Mouse (Mus musculus): ENCODE measurements around the gene Elac2. TPM values are rescaled to one million over a fixed set of nuclear protein-coding genes. Genes with fewer than 3 reads are reported as not detected.

The Elac2 gene
- polyA plus RNA-seq (2015; fragmentation: Nextera tagmentation; extraction: Ambion mirVana), result 30.6 and 32.2 TPM in 2 replicates

DNA sequence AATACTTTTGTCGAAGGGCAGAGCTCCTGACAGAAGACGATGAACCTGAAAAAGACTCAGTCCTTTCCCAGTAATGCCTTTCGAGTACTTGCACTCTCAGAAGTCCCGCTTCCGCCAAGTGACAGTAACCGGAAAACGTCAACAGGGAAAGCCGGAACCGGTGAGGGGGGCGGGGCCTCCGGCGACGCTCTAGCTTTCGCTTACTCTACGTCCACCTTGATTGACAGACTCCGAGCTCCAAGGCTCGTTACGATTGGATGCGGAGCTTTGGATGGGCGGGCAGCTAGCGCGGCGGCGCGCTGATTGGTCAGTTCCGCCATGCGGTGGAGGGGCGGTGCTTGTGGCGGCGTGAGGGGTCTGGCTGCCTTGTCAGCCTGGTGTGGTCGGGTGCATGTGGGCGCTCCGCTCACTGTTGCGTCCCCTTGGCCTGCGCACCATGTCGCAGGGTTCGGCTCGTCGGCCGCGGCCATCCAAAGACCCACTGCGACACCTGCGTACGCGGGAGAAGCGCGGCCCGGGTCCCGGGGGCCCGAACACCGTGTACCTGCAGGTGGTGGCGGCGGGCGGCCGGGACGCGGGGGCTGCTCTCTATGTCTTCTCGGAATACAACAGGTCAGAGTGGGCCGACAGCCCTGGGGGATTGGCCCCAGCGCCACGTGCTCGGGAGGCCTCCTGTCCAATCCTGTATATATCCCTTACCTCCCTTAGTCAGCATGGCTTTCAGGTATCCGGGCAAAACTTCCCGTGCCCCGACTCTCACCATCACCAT, at the start of gene Elac2:
Gene Elac2, plus strand, starts transcription at position 319 of the 769 bp plus-strand sequence.
- peak within 1 kb of the TSS; percentile 92 for H3K4me3 ChIP-seq (replicated peaks)
- ATAC-seq (ENCODE audit: low FRiP score), result peak; percentile 100
- peaks cover 19% of the 10 kb centered on the region for H3K4me1 ChIP-seq
- peaks cover 29% of the 10 kb centered on the region for H3K36me3 ChIP-seq
- peaks cover 13% of the 10 kb centered on the region for H3K27me3 ChIP-seq (replicated peaks)
- no peaks in the 10 kb centered on the region for H3K9me3 ChIP-seq (replicated peaks)
- peak within 1 kb of the TSS; percentile 68 for H3K27ac ChIP-seq (replicated peaks)
- peak within 1 kb of the TSS; percentile 88 for H3K4me2 ChIP-seq
- peak within 1 kb of the TSS; percentile 88 for H3K9ac ChIP-seq (replicated peaks)
- WGBS, result under 1% methylated on average over 65 of the region's 65 CpGs

DNA sequence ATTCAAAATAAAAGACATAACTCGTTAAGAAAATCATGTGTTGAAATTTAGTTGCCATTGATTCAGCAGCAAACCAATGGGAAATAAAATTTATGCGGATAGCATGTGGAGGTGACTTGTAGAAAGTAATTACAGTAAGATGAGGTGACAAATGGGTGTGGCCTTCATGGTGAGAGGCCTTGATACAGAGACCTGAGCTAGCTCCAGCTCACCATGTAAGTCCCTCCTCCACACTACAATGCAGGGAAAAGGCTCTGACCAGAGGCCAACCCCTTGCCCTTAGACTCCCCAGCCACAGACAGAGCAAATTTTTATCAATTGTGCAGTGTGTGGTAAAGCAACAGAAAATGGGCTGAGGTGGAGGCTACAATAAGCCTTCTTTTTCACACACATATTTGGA, 49.7 kb upstream of the Elac2 start:
- no peak overlapping the region for H3K9ac ChIP-seq (replicated peaks)
- no peak overlapping the region for H3K27ac ChIP-seq (replicated peaks)
- H3K9me3 ChIP-seq (replicated peaks), result no peaks in the 10 kb centered on the region
- no peaks in the 10 kb centered on the region for H3K27me3 ChIP-seq (replicated peaks)
- H3K4me3 ChIP-seq (replicated peaks), result no peak overlapping the region
- WGBS, result 93% methylated on average over 2 of the region's 2 CpGs
- no peaks in the 10 kb centered on the region for H3K36me3 ChIP-seq
- peaks cover 10% of the 10 kb centered on the region for H3K4me1 ChIP-seq
- H3K4me2 ChIP-seq, result no peak overlapping the region
- no peak for ATAC-seq (ENCODE audit: low FRiP score)

DNA sequence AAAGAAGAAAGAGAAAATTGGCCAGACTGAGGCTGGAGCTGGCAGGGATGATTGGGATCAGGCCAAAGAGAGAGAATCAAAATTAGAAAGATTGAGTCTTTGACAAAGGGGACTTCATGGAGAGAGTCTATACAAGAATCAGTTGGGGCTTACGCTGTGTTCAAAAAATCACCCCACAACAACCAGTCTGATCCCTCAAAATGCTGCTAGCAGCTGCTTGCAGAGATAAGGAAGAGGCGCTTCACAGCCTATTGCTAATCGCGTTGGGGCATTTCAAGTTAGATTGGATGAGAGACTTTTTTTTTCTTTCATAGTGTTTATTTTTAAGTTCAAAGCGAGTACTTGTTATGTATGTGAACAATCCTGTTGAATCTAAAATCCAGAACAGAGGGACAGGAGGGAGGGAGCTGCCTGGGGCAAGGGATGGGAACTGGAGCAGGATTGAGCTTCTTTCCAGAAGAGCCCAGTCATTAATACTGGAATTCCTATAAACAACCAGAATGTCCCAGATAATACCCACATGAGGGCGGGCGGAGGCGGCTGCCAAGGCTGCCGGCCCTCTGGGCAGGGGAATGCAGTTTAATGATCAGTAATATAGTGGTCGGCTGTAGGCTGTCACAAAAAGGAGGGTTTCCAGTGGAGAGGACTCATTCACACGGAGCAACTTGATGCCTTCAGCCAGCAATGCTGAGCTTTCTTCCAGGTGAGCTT, 47.6 kb upstream of the Elac2 start:
- Histone ChIP-seq H3K4me1 (peaks cover 10% of the 10 kb centered on the region), H3K4me2 (no peak overlapping the region), H3K27ac (replicated peaks) (no peak overlapping the region; the same call in 1 of the 2 replicates), H3K36me3 (no peaks in the 10 kb centered on the region), H3K9ac (replicated peaks) (no peak overlapping the region), H3K27me3 (replicated peaks) (no peaks in the 10 kb centered on the region), H3K4me3 (replicated peaks) (no peak overlapping the region), H3K9me3 (replicated peaks) (no peaks in the 10 kb centered on the region)
- WGBS, result 47% methylated on average over 11 of the region's 11 CpGs
- ATAC-seq (ENCODE audit: low FRiP score), result no peak

DNA sequence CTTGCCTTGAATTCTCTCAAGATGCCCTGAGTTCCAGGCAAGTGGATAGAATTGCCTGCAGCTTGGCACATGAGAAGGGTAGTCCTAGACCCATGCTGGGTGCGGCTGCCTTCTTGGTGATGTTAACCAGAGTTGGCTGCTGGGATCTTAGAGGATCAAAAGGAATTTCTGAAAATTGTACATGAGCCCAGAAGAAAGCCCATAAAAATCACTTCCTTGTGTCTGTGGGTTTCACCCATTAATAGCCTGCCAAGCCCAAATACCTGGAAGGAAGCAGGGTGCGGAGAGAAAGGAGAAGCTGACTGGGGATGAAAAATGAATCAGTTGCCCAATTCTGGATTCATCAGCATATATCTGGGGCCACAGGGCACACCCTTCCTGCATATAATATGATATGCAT, 41.6 kb upstream of the Elac2 start:
- ATAC-seq (ENCODE audit: low FRiP score), result no peak

DNA sequence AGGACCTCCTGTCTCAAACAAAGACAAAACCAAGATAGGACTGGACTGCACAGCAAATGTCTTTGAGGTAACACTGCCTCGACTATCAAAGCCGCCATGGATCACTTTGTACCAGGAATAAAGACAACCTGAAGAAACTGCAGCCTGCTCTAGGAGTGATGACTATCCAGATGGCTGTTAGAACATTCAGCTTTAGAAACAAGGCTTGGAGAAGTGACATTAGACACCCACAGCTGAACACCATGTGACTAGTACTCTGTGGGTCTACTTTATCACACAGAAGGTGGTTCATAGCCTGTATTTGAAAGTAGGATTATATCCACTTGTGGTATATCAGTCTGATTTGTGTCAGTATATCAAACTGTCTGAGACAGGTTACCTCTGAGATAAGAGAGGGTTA, 37.6 kb upstream of the Elac2 start:
- Histone ChIP-seq H3K9me3 (replicated peaks) (no peaks in the 10 kb centered on the region), H3K27ac (replicated peaks) (no peak overlapping the region), H3K4me2 (no peak overlapping the region), H3K4me1 (no peaks in the 10 kb centered on the region), H3K36me3 (no peaks in the 10 kb centered on the region), H3K27me3 (replicated peaks) (no peaks in the 10 kb centered on the region), H3K4me3 (replicated peaks) (no peak overlapping the region), H3K9ac (replicated peaks) (no peak overlapping the region)
- no peak for ATAC-seq (ENCODE audit: low FRiP score)
- 94% methylated on average over 2 of the region's 2 CpGs for WGBS

More for the DNA sequence above, 41.6 kb upstream of the Elac2 start:
- no peaks in the 10 kb centered on the region for H3K9me3 ChIP-seq (replicated peaks)
- no peak overlapping the region for H3K4me2 ChIP-seq
- no peaks in the 10 kb centered on the region for H3K36me3 ChIP-seq
- no peak overlapping the region for H3K27ac ChIP-seq (replicated peaks)
- H3K27me3 ChIP-seq (replicated peaks), result no peaks in the 10 kb centered on the region
- no peak overlapping the region for H3K9ac ChIP-seq (replicated peaks)
- 94% methylated on average over 2 of the region's 2 CpGs for WGBS
- H3K4me1 ChIP-seq, result no peaks in the 10 kb centered on the region
- no peak overlapping the region for H3K4me3 ChIP-seq (replicated peaks)

DNA sequence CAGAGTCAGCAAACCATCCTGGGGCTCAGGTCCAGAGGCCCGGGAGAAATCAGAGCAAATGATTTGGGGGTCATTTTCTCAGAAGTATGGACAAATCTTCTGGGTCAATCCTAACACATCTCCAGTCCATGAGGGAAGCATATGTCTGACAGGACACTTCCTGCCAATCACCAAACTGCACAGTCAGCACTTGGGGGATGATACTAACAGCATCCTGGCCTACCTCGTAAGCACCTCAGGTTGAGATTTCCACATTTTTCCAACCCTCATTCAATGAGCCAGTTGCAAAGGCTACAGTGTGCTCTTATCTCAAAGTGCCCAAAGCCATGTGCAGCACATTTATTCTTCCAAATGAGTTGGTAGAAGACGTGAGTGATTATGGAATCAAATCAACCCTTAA, 29.1 kb upstream of the Elac2 start:
- Histone ChIP-seq H3K36me3 (no peaks in the 10 kb centered on the region), H3K9ac (replicated peaks) (no peak overlapping the region), H3K9me3 (replicated peaks) (no peaks in the 10 kb centered on the region), H3K4me3 (replicated peaks) (no peak overlapping the region), H3K27ac (replicated peaks) (no peak overlapping the region), H3K4me1 (no peaks in the 10 kb centered on the region), H3K4me2 (no peak overlapping the region), H3K27me3 (replicated peaks) (no peaks in the 10 kb centered on the region)
- 60% methylated on average over 3 of the region's 3 CpGs for WGBS
- no peak for ATAC-seq (ENCODE audit: low FRiP score)

DNA sequence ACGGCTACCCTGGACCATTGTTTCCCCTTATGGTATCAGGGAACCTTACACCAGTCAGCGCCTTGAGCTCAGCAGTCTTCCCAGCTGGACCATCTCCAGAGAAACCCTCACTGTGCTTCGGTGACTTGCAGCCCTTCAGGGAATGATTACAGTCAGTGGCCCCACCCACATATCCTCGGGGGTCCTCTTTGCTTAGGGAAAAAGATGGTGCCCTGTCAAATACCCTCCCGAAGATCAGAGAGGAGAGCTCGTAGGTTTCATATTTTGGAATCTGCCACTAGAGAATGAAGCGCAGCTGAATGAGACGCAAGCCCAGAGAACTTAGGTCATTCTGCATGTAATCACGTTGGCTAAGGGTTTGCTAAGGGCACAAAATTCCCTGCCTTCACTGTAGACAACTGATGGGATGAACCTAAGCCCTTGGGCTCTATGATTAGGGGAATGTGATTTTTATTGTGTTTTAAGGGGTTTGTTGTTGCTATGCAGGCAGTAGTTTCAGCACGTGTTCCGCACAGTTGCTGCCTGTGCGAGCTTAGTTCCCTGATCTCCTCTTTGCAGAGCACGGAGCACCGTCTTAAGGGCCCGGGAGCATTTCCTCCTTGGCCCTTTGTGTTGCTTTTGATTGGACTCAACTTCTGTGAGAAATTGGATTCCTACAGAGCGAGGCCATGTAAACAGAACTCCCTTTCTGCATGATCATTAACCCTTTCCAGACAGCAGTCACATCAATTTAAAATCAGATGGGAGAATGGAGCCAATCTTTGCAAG, 21.7 kb upstream of the Elac2 start:
- Histone ChIP-seq H3K36me3 (no peaks in the 10 kb centered on the region), H3K4me1 (peaks cover 12% of the 10 kb centered on the region), H3K27me3 (replicated peaks) (no peaks in the 10 kb centered on the region; the same call in 1 of the 2 replicates), H3K4me3 (replicated peaks) (peak overlapping the region; percentile 21), H3K9me3 (replicated peaks) (no peaks in the 10 kb centered on the region), H3K9ac (replicated peaks) (0 out of 2 replicates have a peak overlapping the region, but pooled peaks have one; percentile 17), H3K27ac (replicated peaks) (peak overlapping the region; percentile 23; the same call in 1 of the 2 replicates), H3K4me2 (peak overlapping the region; percentile 50)
- ATAC-seq (ENCODE audit: low FRiP score), result no peak
- WGBS, result 6% methylated on average over 16 of the region's 16 CpGs

DNA sequence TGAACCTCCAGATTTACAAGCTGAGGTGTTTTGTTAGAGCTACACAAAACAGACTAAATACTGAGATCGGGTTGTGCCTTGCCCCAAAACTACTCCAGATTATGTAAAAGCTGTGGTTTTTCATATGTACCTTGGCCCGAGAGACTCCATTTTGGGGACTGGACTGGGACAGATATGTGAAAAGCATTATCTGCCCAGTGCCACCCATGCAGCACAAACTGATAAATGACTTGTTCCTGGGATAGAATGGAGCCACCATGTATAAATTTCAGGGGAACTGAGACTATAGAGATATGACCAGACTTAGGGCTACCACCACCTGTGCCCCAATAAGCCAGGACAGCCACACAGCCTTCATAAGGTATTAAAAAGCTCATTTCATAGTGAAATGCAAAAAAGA, 16.2 kb upstream of the Elac2 start:
- Histone ChIP-seq H3K36me3 (no peaks in the 10 kb centered on the region), H3K4me3 (replicated peaks) (no peak overlapping the region), H3K27ac (replicated peaks) (no peak overlapping the region), H3K4me2 (no peak overlapping the region), H3K9me3 (replicated peaks) (no peaks in the 10 kb centered on the region), H3K9ac (replicated peaks) (no peak overlapping the region), H3K4me1 (peaks cover under 1% of the 10 kb centered on the region), H3K27me3 (replicated peaks) (no peaks in the 10 kb centered on the region; the same call in 1 of the 2 replicates)
- no peak for ATAC-seq (ENCODE audit: low FRiP score)
- 92% methylated on average over 2 of the region's 2 CpGs for WGBS

DNA sequence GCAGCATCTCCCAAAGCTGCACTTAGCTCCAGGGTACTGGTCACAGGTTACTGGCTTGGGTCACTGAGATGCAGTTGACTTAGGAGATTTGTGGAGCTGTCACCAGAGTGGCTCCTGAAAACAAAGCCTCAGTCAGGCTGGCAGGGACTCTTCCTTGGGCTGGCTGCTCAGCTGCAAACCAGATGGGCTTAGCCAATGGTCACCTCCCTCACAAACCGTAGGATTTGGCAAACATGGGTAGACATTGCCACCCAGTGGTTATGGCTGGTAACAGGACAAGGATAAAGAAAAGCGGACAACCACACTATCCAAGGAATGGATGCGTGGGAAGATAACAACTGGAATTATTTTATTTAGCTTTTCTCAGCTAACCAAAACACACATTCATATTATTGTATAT, 10.3 kb upstream of the Elac2 start:
- no peak overlapping the region for H3K4me3 ChIP-seq (replicated peaks)
- no peaks in the 10 kb centered on the region for H3K36me3 ChIP-seq
- H3K27me3 ChIP-seq (replicated peaks), result peaks cover 7% of the 10 kb centered on the region; the same call in 1 of the 2 replicates
- H3K9me3 ChIP-seq (replicated peaks), result no peaks in the 10 kb centered on the region
- no peak overlapping the region; the same call in 1 of the 2 replicates for H3K27ac ChIP-seq (replicated peaks)
- no peak overlapping the region for H3K9ac ChIP-seq (replicated peaks)
- H3K4me2 ChIP-seq, result no peak overlapping the region
- peak; percentile 90 for ATAC-seq (ENCODE audit: low FRiP score)
- peaks cover 9% of the 10 kb centered on the region; the same call in 1 of the 2 replicates for H3K4me1 ChIP-seq
- WGBS, result 6% methylated on average over 3 of the region's 3 CpGs

DNA sequence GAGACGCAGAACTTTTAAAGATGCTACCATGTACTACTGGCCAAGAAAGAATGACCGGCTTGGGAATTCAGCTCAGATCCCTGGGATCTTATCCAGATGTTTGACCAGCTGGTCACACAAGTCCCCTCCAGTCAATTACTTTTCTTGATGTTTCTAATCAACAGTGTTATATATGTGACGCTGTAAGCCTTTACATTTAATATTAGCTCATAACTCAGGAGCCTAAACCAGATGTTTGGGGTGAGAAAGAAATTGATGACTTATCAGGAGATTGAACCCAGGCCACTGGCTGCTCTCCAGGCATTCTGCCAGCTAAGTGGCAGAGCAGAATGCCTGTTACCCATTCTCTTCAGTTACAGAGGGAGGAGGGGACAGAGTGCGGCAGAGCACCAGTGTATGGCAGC, 9.9 kb upstream of the Elac2 start:
- no peak for ATAC-seq (ENCODE audit: low FRiP score)
- Histone ChIP-seq H3K9ac (replicated peaks) (no peak overlapping the region), H3K4me3 (replicated peaks) (no peak overlapping the region), H3K27me3 (replicated peaks) (peaks cover 8% of the 10 kb centered on the region; the same call in 1 of the 2 replicates), H3K27ac (replicated peaks) (no peak overlapping the region), H3K4me2 (no peak overlapping the region), H3K4me1 (peaks cover 9% of the 10 kb centered on the region; the same call in 1 of the 2 replicates), H3K36me3 (no peaks in the 10 kb centered on the region), H3K9me3 (replicated peaks) (no peaks in the 10 kb centered on the region)
- 44% methylated on average over 4 of the region's 4 CpGs for WGBS

DNA sequence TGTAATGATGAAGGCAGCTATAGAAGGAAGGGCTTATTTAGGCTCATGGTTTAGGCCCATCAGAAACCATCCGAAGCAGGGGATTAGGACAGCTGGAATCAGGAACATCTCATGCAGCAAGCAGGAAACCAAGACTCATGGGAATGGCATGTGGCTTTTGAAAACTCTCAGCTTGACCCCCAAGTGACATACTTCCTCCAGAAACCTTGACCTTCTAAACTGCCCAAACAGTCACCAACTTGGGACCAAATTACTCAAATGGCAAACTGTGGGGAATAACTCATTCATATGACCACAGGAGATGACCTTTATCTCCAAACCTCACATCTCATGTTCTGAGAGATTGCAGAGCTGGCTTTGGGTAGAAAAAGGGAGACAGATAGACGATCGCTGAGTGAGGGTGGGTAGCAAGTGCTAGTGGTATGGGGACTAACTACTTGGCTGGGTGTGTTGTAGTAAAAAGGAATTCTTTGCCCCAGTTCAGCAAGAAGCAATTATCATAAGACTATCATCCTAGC, 7.3 kb upstream of the Elac2 start:
- peaks cover 9% of the 10 kb centered on the region; the same call in 1 of the 2 replicates for H3K4me1 ChIP-seq
- H3K27ac ChIP-seq (replicated peaks), result no peak overlapping the region
- no peak overlapping the region for H3K4me3 ChIP-seq (replicated peaks)
- peaks cover 20% of the 10 kb centered on the region for H3K27me3 ChIP-seq (replicated peaks)
- H3K36me3 ChIP-seq, result no peaks in the 10 kb centered on the region
- no peak overlapping the region for H3K9ac ChIP-seq (replicated peaks)
- 84% methylated on average over 3 of the region's 3 CpGs for WGBS
- no peak for ATAC-seq (ENCODE audit: low FRiP score)
- H3K9me3 ChIP-seq (replicated peaks), result no peaks in the 10 kb centered on the region
- H3K4me2 ChIP-seq, result no peak overlapping the region
